Mouse (Mus musculus) CH12.LX (cell line): ENCODE measurements around the gene Lama4. TPM values are rescaled to one million over a fixed set of nuclear protein-coding genes. Genes with fewer than 3 reads are reported as not detected.
A peak's percentile ranks its signal among the peaks of the same experiment; 100 is the strongest.

Source experiments
- DNase-seq: peaks from one replicate; pipeline ENCODE4 v3.0.0-alpha.2; 2013; ENCODE audit errors: extremely low read depth
- H3K27ac ChIP-seq: 2 replicates; pipeline ENCODE4 v1.5.1; 2012; ENCODE audit warnings: low read depth, mild to moderate bottlenecking, control low read depth, moderate library complexity; ENCODE audit not compliant: insufficient read depth
- H3K27me3 ChIP-seq: replicated peaks from 2 replicates; pipeline ENCODE3; 2012; ENCODE audit warnings: inconsistent platforms
- H3K36me3 ChIP-seq, 2 experiments: replicated peaks in 1 of 2; 2 replicates each; pipeline versions ENCODE3 to v1.6.1; 2012; ENCODE audit warnings: inconsistent platforms in 1 of 2, low read length in 1 of 2, mild to moderate bottlenecking in 1 of 2, mixed read lengths in 1 of 2, moderate library complexity in 1 of 2; ENCODE audit not compliant: control insufficient read depth in 1 of 2, insufficient read depth in 1 of 2
- H3K4me1 ChIP-seq, 2 experiments: 2 replicates each; pipeline ENCODE4 v1.6.1; 2012; ENCODE audit warnings: inconsistent platforms in 1 of 2, moderate library complexity in 1 of 2; ENCODE audit not compliant: insufficient read depth in 2 of 2, control insufficient read depth in 1 of 2
- H3K4me2 ChIP-seq: 2 replicates; pipeline ENCODE4 v1.6.1; 2012; ENCODE audit warnings: low read depth, mild to moderate bottlenecking, control low read depth; ENCODE audit not compliant: poor library complexity, insufficient read depth, severe bottlenecking
- H3K4me3 ChIP-seq, 3 experiments: fragments of 150-350 bp in 1 of 3; sonication (generic) in 1 of 3; replicated peaks in 1 of 3; 2 replicates each; pipeline versions ENCODE3 to v1.5.1; 2011 to 2012; ENCODE audit warnings: low read depth in 2 of 3, low read length in 2 of 3, mild to moderate bottlenecking in 2 of 3, moderate library complexity in 2 of 3, control low read depth in 1 of 3, improper control_type of control experiment in 1 of 3, inconsistent platforms in 1 of 3, mixed read lengths in 1 of 3; ENCODE audit not compliant: poor library complexity in 1 of 3
- H3K79me2 ChIP-seq: replicated peaks from 2 replicates; pipeline ENCODE4 v1.6.1; 2012; ENCODE audit warnings: mild to moderate bottlenecking, moderate library complexity; ENCODE audit not compliant: control insufficient read depth, poor library complexity, insufficient read depth, severe bottlenecking; ENCODE audit errors: extremely low read depth
- H3K9ac ChIP-seq: 2 replicates; pipeline ENCODE4 v1.6.1; 2012; ENCODE audit warnings: low read depth, mild to moderate bottlenecking, control low read depth, moderate library complexity; ENCODE audit not compliant: insufficient read depth
- H3K9me3 ChIP-seq: replicated peaks from 2 replicates; pipeline ENCODE3; 2012; ENCODE audit warnings: low read length, inconsistent platforms, mixed read lengths
- CHD2 ChIP-seq: IDR thresholded peaks from 2 replicates; pipeline ENCODE4 v1.6.1; 2011; ENCODE audit warnings: low read length, improper control_type of control experiment
- CTCF ChIP-seq, 2 experiments: IDR thresholded peaks in 1 of 2; conservative IDR thresholded peaks in 1 of 2; 2 replicates each; pipeline ENCODE4 v1.5.1; 2011 to 2012; ENCODE audit warnings: low read depth in 2 of 2, low read length in 2 of 2, improper control_type of control experiment in 1 of 2, inconsistent platforms in 1 of 2, mild to moderate bottlenecking in 1 of 2, moderate library complexity in 1 of 2
- E2F4 ChIP-seq: IDR thresholded peaks from 2 replicates; pipeline ENCODE4 v1.6.1; 2011; ENCODE audit warnings: low read depth, low read length, improper control_type of control experiment; ENCODE audit not compliant: insufficient replicate concordance
- ELF1 ChIP-seq: IDR thresholded peaks from 2 replicates; pipeline ENCODE4 v1.6.1; 2014; ENCODE audit warnings: low read depth, mild to moderate bottlenecking, inconsistent platforms, low read length, improper control_type of control experiment
- EP300 ChIP-seq: IDR thresholded peaks from 2 replicates; pipeline ENCODE4 v1.6.1; 2011; ENCODE audit warnings: low read length, improper control_type of control experiment
- ETS1 ChIP-seq: conservative IDR thresholded peaks from 2 replicates; pipeline ENCODE4 v1.6.1; 2012; ENCODE audit warnings: low read depth, mild to moderate bottlenecking, inconsistent platforms, low read length, improper control_type of control experiment, moderate library complexity
- IRF4 ChIP-seq: IDR thresholded peaks from 2 replicates; pipeline ENCODE4 v1.6.1; 2014; ENCODE audit warnings: low read depth, mild to moderate bottlenecking, inconsistent platforms, low read length, improper control_type of control experiment
- KAT2A ChIP-seq: IDR thresholded peaks from 2 replicates; pipeline ENCODE4 v1.6.1; 2012; ENCODE audit warnings: low read length, improper control_type of control experiment, inconsistent platforms; ENCODE audit not compliant: insufficient replicate concordance
- MEF2A ChIP-seq: IDR thresholded peaks from 2 replicates; pipeline ENCODE4 v1.6.1; 2014; ENCODE audit warnings: low read depth, mild to moderate bottlenecking, inconsistent platforms, low read length, improper control_type of control experiment, borderline replicate concordance
- MXI1 ChIP-seq: IDR thresholded peaks from 2 replicates; pipeline ENCODE4 v1.6.1; 2011; ENCODE audit warnings: mild to moderate bottlenecking, low read depth, low read length, improper control_type of control experiment
- PAX5 ChIP-seq: IDR thresholded peaks from 2 replicates; pipeline ENCODE4 v1.6.1; 2012; ENCODE audit warnings: low read length, inconsistent platforms, mixed read lengths
- RCOR1 ChIP-seq: conservative IDR thresholded peaks from 2 replicates; pipeline ENCODE4 v1.6.1; 2012; ENCODE audit warnings: low read depth, mild to moderate bottlenecking, inconsistent platforms, low read length, improper control_type of control experiment
- UBTF ChIP-seq: IDR thresholded peaks from 2 replicates; pipeline ENCODE4 v1.6.1; 2012; ENCODE audit warnings: low read depth, mild to moderate bottlenecking, inconsistent platforms, low read length, improper control_type of control experiment, moderate library complexity
- USF2 ChIP-seq: conservative IDR thresholded peaks from 2 replicates; pipeline ENCODE4 v1.6.1; 2011; ENCODE audit warnings: low read depth, low read length, improper control_type of control experiment
- dilution Hi-C: fragments of 300-500 bp; cut with MboI; formaldehyde crosslinking; loops from 2 replicates; pipeline ENCODE4 v1.14.3; 2020; ENCODE audit warnings: low sequenced_read_pairs; ENCODE audit not compliant: extremely low pct_unique_long_range_greater_than_20kb, extremely low pct_ligation_motif_present
- in situ Hi-C: fragments of 300-500 bp; cut with MboI; formaldehyde crosslinking; loops from 3 replicates; pipeline ENCODE4 v1.14.3; 2019; ENCODE audit warnings: low sequenced_read_pairs, low pct_ligation_motif_present, low pct_unique_long_range_greater_than_20kb, mixed read lengths
- polyA plus RNA-seq: library from polyadenylated mRNA; unstranded; fragments of >175 nt; gene quantifications from 2 replicates; pipeline ENCODE4 v1.2.1, GENCODE M21; 2012; ENCODE audit warnings: low read depth; ENCODE audit not compliant: insufficient read length
- total RNA-seq, 2 experiments: library from RNA; depleted of rRNA; stranded (reverse); fragments of 300-350 nt in 1 of 2; fragments of >200 nt in 1 of 2; gene quantifications; 2 replicates each; pipeline ENCODE4 v1.2.3; 2012 to 2014

Lama4 gene
- total and polyA plus RNA-seq, 3 experiments: 0.08 to 0.50 (median 0.19) TPM

DNA sequence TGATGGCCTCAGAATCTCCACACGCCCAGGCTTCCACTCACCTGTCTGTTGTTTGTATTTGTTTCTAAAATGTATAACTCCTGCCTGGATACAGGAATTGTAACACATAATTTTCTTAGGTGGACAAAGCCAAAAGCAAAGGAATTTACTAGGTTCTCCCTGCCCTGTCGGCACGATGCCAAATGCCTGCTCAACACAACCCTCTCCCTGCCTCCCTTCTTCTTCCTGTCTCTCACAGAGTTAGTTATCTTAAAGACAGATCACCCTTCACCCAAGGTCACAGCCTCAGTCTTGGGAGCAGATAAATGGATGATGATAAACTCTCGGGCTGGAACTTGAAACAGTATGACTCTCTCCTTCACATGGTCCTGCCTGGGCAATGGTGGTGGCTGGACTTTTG lies 35.6 kb downstream of the Lama4 start:
- in situ Hi-C loops: no loop called here
- TF ChIP-seq RCOR1: no peak
- no peak for TF ChIP-seq USF2
- TF ChIP-seq UBTF: no peak
- TF ChIP-seq ETS1: no peak
- no peak for TF ChIP-seq MEF2A
- TF ChIP-seq CTCF (conservative IDR thresholded peaks at IDR 0.05 in 1 of 2, IDR thresholded peaks at IDR 0.05 in 1 of 2; ENCODE audit: low read depth in 2 of 2, low read length in 2 of 2): no peak
- TF ChIP-seq ELF1: no peak

DNA sequence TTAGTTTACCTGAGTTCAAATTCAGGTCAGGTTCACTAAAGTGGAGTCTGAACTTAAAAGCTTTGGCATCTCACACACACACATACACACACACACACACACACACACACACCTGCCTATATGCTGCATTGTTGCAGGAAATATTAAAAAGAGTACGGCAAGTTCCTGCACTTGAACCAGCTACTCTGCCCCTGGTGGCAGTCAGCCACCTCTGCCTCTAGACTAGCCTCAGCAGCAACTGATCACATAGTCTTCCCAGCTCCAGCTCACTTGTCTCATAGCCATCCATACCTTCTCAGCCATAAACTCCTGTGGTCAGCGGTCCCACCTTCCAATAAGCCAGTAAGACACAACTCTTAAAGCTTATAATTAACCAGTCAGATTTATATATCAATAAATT lies 37.2 kb downstream of the Lama4 start:
- H3K27me3 ChIP-seq: no peaks in the 10 kb centered on the region
- in situ Hi-C loops: no loop called here
- TF ChIP-seq E2F4 (no peak), KAT2A (no peak), CTCF (conservative IDR thresholded peaks at IDR 0.05 in 1 of 2, IDR thresholded peaks at IDR 0.05 in 1 of 2; ENCODE audit: low read depth in 2 of 2, low read length in 2 of 2) (peak in 1 of 2 experiments; percentile 42; a peak in 2 of 4 replicates), MXI1 (no peak), PAX5 (no peak)
- TF ChIP-seq, all 38 proteins: peak for 1
- dilution Hi-C loops: no loop called here
- Histone ChIP-seq H3K4me1 (peaks cover 0 to 5% of the 10 kb centered on the region in 2 experiments; a peak in 1 of 4 replicates), H3K36me3 (no peaks in the 10 kb centered on the region), H3K9ac (no peak overlapping the region), H3K9me3 (no peaks in the 10 kb centered on the region), H3K4me2 (no peak overlapping the region), H3K79me2 (no peaks in the 10 kb centered on the region), H3K27ac (no peak overlapping the region), H3K4me3 (no peak overlapping the region)
- DNase-seq: peak; percentile 18

More for the DNA sequence above, 35.6 kb downstream of the Lama4 start:
- Histone ChIP-seq H3K9me3 (no peaks in the 10 kb centered on the region), H3K36me3 (no peaks in the 10 kb centered on the region), H3K4me1 (peaks cover 0 to 7% of the 10 kb centered on the region in 2 experiments; a peak in 2 of 4 replicates), H3K79me2 (no peaks in the 10 kb centered on the region), H3K27ac (no peak overlapping the region), H3K27me3 (no peaks in the 10 kb centered on the region), H3K4me2 (no peak overlapping the region), H3K9ac (no peak overlapping the region), H3K4me3 (no peak overlapping the region)
- dilution Hi-C loops: no loop called here
- no peak for DNase-seq

- Histone ChIP-seq H3K4me3 (no peak overlapping the region), H3K4me2 (no peak overlapping the region), H3K9ac (no peak overlapping the region), H3K27ac (no peak overlapping the region), H3K36me3 (no peaks in the 10 kb centered on the region), H3K9me3 (no peaks in the 10 kb centered on the region), H3K79me2 (no peaks in the 10 kb centered on the region), H3K27me3 (no peaks in the 10 kb centered on the region), H3K4me1 (peaks cover 0 to 5% of the 10 kb centered on the region in 2 experiments; a peak in 1 of 4 replicates)
- dilution Hi-C loops (no loop called here), in situ Hi-C loops (no loop called here)
- TF ChIP-seq CHD2 (no peak), IRF4 (no peak), EP300 (no peak), ETS1 (no peak), RCOR1 (no peak)
- DNase-seq: no peak
Measured at GRCm38 (mm10) chr10:39003520-39003919, 38.2 kb downstream of the Lama4 start.
